Mouse (Mus musculus) frontal cortex, adult (tissue): Measurements from ENCODE around the gene Rab11b.

Experiments used
- ATAC-seq: cut with Nextera tagmentation; 2 replicates; pipeline ENCODE4 v1.9.2; 2017; ENCODE audit warnings: mild to moderate bottlenecking, moderate library complexity, mixed read lengths; ENCODE audit not compliant: low TSS enrichment

Rab11b gene

GRCm38 (mm10) chr17:33717982-33718381, 42.3 kb downstream of the Rab11b start:
- peak; percentile 7; the same call in 1 of the 2 replicates for ATAC-seq

- no peak for ATAC-seq
Observed at GRCm38 (mm10) chr17:33717246-33717645, 43.1 kb downstream of the Rab11b start.

- ATAC-seq, result no peak
Observed at GRCm38 (mm10) chr17:33714779-33715178, 45.6 kb downstream of the Rab11b start.

GRCm38 (mm10) chr17:33713271-33713670, 47.1 kb downstream of the Rab11b start:
- no peak for ATAC-seq

GRCm38 (mm10) chr17:33709834-33710233, 50.5 kb downstream of the Rab11b start:
- no peak for ATAC-seq

GRCm38 (mm10) chr17:33703091-33703490, 57.2 kb downstream of the Rab11b start:
- ATAC-seq, result no peak

GRCm38 (mm10) chr17:33702178-33702577, 58.2 kb downstream of the Rab11b start:
- ATAC-seq, result no peak

GRCm38 (mm10) chr17:33695471-33695870, 64.9 kb downstream of the Rab11b start:
- no peak for ATAC-seq
